Mouse (Mus musculus): Measurements from ENCODE around the gene Gmpr.

DNA sequence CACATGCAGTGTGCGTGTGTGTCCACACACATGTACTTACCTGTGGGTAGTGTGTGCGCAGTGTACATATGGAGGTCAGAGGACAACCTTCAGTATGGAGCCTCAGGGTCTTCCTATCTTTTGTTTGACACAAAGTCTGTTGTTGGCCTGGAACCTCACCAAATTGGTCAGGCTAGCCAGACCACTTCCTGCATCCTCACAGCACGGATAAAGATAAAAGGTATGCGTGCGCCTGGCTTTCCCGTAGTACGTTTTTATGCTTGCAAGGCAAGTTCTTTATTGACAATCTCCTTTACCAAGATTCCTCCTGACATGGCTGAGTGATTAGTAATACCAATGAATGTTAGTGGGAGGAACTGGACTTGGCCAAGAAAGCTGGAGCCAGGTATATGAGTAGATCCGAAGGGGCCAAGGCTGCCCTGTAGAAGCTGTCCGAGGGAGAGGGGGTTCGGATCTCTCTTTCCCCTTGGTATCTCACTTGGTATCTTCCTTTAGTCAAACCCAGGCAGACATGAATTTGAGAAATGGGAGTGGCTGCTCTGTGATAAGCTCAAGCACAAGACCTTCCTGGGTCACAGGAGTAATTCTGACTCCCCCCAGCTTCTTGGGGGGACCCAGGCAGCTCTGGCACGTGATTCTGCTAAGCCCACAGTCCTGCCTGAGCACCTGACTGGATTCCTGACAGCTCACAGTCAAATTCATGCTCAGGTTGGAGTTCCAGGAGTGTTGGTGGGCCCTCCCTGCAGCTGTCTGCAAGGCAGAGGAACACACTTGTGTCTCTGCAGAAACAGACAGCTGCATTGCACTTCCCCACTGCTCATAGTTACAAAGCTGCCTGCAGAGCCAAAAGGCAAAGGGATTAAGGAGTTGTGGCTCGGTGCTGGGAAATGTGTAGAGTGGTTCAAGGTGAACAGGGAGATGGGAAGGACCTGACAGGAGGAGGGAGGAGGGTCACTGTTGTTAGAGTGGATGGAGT lies 6.1 kb downstream of the Gmpr start:
- TF ChIP-seq CTCF (IDR thresholded peaks at IDR 0.05; ENCODE audit: borderline replicate concordance, insufficient read depth, low read length), result no peak
- TF ChIP-seq POLR2A (IDR thresholded peaks at IDR 0.05; ENCODE audit: low read depth, low read length), result no peak
